Mouse (Mus musculus): ENCODE data around the gene Tbx6.

DNA sequence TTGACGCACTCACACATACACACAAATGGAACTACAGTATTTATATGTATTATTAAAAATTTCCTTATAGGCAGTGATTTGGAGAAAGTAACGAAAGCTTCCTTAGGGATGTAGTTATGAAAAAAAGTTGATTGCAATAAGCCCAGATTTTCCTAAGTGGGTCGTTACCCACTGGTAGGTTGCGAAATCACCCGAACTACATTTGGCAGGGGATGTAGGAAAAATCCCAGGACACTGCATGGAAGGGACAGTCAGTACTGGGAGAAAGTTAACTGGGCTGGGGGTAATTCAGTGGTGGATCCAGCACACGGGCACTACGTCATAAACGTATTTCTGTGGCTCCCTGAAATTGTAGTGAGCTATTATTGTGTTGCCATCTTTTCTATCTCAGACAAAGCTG lies 35.2 kb downstream of the Tbx6 start:
- TF ChIP-seq CTCF (IDR thresholded peaks at IDR 0.05; ENCODE audit: control insufficient read depth, insufficient read depth, insufficient read length) (no peak), FOSL1 (IDR thresholded peaks at IDR 0.05; ENCODE audit: insufficient read depth, low read length, poor library complexity, severe bottlenecking) (no peak), MYOG (IDR thresholded peaks at IDR 0.05; ENCODE audit: control insufficient read depth, extremely low read depth, insufficient read length) (no peak), USF1 (IDR thresholded peaks at IDR 0.05; ENCODE audit: low read depth) (no peak), MAX (IDR thresholded peaks at IDR 0.05) (no peak), CEBPB (IDR thresholded peaks at IDR 0.05; ENCODE audit: low read depth) (peak; percentile 66)
